Mouse (Mus musculus): ENCODE measurements around the gene Cdkn2d. TPM values are rescaled to one million over a fixed set of nuclear protein-coding genes. Genes with fewer than 3 reads are reported as not detected.
A peak's percentile ranks its signal among the peaks of the same experiment; 100 is the strongest.

The Cdkn2d gene
- polyA plus RNA-seq, 1 experiment from 2014 or later, result 87.1 TPM

- Histone ChIP-seq H3K9me3 (ENCODE audit: control insufficient read depth, low read length) (no peaks in the 10 kb centered on the region), H3K27me3 (ENCODE audit: control insufficient read depth, insufficient read depth, low read length) (peaks cover 16% of the 10 kb centered on the region), H3K4me1 (ENCODE audit: control insufficient read depth, insufficient read depth, low read length) (peaks cover 13% of the 10 kb centered on the region; the same call in 1 of the 2 replicates), H3K9ac (ENCODE audit: low read length) (peak overlapping the region; percentile 96), H3K36me3 (ENCODE audit: control insufficient read depth, insufficient read depth, low read length) (peaks cover 3% of the 10 kb centered on the region), H3K4me2 (ENCODE audit: low read depth) (peak overlapping the region; percentile 71), H3K27ac (ENCODE audit: low read depth, low read length) (no peak overlapping the region), H3K4me3 (ENCODE audit: low read depth, low read length) (peak overlapping the region; percentile 90)
- WGBS, result 48% methylated on average over 4 of the region's 4 CpGs
- no peak for DNase-seq (ENCODE audit: low spot score)
- ATAC-seq (ENCODE audit: insufficient read depth, low FRiP score, low TSS enrichment), result no peak
Observed at GRCm38 (mm10) chr9:21239465-21239848, 51.8 kb downstream of the Cdkn2d start.

DNA sequence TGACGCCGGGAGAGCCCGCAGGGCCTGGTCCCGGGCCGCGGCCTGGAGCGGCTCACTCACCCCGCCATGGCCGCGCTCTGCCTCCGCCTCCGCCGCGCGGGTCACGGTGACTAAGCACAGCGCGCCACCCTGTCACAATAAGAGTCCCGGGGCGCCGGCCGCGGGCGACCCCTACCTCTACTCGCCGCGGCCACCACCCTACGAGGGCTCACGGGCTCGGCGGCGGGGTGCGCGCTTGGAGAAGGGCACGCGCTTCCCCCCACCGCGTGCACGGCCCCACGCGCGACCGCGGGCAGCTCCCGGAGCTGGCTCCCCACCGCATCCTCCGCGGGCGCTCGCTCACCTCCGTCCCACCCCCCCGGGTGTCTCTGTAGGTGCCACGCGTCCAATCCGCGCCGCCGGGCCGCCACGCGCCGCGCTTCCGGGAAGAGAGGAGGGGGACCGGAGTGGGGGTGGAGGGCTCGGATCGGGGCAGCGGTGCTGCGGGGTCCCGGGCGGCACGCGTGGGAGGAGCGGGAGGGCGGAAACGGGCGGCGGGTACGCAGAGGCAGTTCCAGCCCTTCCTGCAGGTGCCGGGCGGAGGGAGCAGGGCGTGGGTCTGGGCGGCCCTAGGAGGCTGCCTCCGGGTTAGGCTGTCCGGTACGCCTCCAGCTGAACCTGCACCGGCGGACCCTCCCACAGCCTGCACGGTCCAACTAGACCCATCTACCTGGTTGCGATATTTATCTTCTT, 52.3 kb downstream of the Cdkn2d start, which contains the start of gene Keap1:
Keap1 (minus strand) TSS at position 629 of the 732 bp plus-strand sequence.
- WGBS, result under 1% methylated on average over 78 of the region's 90 CpGs
- peak; percentile 89 for ATAC-seq (ENCODE audit: insufficient read depth, low FRiP score, low TSS enrichment)

More for the DNA sequence above, 52.3 kb downstream of the Cdkn2d start, which contains the start of gene Keap1:
- peak; percentile 87 for DNase-seq (ENCODE audit: low spot score)
- peak within 1 kb of the TSS; percentile 96 for H3K9ac ChIP-seq (ENCODE audit: low read length)
- H3K36me3 ChIP-seq (ENCODE audit: control insufficient read depth, insufficient read depth, low read length), result peaks cover 3% of the 10 kb centered on the region
- peak within 1 kb of the TSS; percentile 90 for H3K4me3 ChIP-seq (ENCODE audit: low read depth, low read length)
- peak within 1 kb of the TSS; percentile 76 for H3K27ac ChIP-seq (ENCODE audit: low read depth, low read length)
- H3K27me3 ChIP-seq (ENCODE audit: control insufficient read depth, insufficient read depth, low read length), result peaks cover 10% of the 10 kb centered on the region
- H3K9me3 ChIP-seq (ENCODE audit: control insufficient read depth, low read length), result no peaks in the 10 kb centered on the region
- peak within 1 kb of the TSS; percentile 71 for H3K4me2 ChIP-seq (ENCODE audit: low read depth)
- H3K4me1 ChIP-seq (ENCODE audit: control insufficient read depth, insufficient read depth, low read length), result peaks cover 8% of the 10 kb centered on the region; the same call in 1 of the 2 replicates

Other genes with a start within 250 kb of the Cdkn2d start
- gene Zglp1, start 224.3 kb downstream of the Cdkn2d start, polyA plus RNA-seq (2014; fragmentation: Nextera tagmentation; extraction: Ambion mirVana), result 1.2 and 1.9 TPM in 2 replicates
- 0.82 and 0.97 TPM in 2 replicates for gene Gm49373, start 218.3 kb downstream of the Cdkn2d start, polyA plus RNA-seq (2014; fragmentation: Nextera tagmentation; extraction: Ambion mirVana)
- gene Fdx1l, start 217.8 kb downstream of the Cdkn2d start, polyA plus RNA-seq (2014; fragmentation: Nextera tagmentation; extraction: Ambion mirVana), result 52.0 and 55.5 TPM in 2 replicates
- gene Gm38431, start 199.4 kb downstream of the Cdkn2d start, polyA plus RNA-seq (2014; fragmentation: Nextera tagmentation; extraction: Ambion mirVana), result 2.7 and 2.8 TPM in 2 replicates
- 88.4 and 90.7 TPM in 2 replicates for gene Raver1, start 199.4 kb downstream of the Cdkn2d start, polyA plus RNA-seq (2014; fragmentation: Nextera tagmentation; extraction: Ambion mirVana)
- gene Tyk2, start 160.2 kb downstream of the Cdkn2d start, polyA plus RNA-seq (2014; fragmentation: Nextera tagmentation; extraction: Ambion mirVana), result 8.6 and 9.2 TPM in 2 replicates
- gene Cdc37, start 141.4 kb downstream of the Cdkn2d start, polyA plus RNA-seq (2014; fragmentation: Nextera tagmentation; extraction: Ambion mirVana), result 319 and 341 TPM in 2 replicates
- gene Pde4a, start 125.7 kb downstream of the Cdkn2d start, polyA plus RNA-seq (2014; fragmentation: Nextera tagmentation; extraction: Ambion mirVana), result 5.4 and 7.5 TPM in 2 replicates
- gene Keap1, start 52.0 kb downstream of the Cdkn2d start, polyA plus RNA-seq (2014; fragmentation: Nextera tagmentation; extraction: Ambion mirVana), result 32.3 and 34.1 TPM in 2 replicates
- gene S1pr5, start 43.0 kb downstream of the Cdkn2d start, polyA plus RNA-seq (2014; fragmentation: Nextera tagmentation; extraction: Ambion mirVana), result 0.73 and 1.7 TPM in 2 replicates
- 47.2 and 55.1 TPM in 2 replicates for gene Atg4d, start 26.1 kb downstream of the Cdkn2d start, polyA plus RNA-seq (2014; fragmentation: Nextera tagmentation; extraction: Ambion mirVana)
- 15.0 and 15.5 TPM in 2 replicates for gene Kri1, start 3.4 kb downstream of the Cdkn2d start, polyA plus RNA-seq (2014; fragmentation: Nextera tagmentation; extraction: Ambion mirVana)
- gene Ap1m2, start 20.9 kb upstream of the Cdkn2d start, polyA plus RNA-seq (2014; fragmentation: Nextera tagmentation; extraction: Ambion mirVana), result 2.0 and 2.7 TPM in 2 replicates
- gene Slc44a2, start 29.3 kb upstream of the Cdkn2d start, polyA plus RNA-seq (2014; fragmentation: Nextera tagmentation; extraction: Ambion mirVana), result 79.1 and 81.5 TPM in 2 replicates
- 270 and 288 TPM in 2 replicates for gene Ilf3, start 76.5 kb upstream of the Cdkn2d start, polyA plus RNA-seq (2014; fragmentation: Nextera tagmentation; extraction: Ambion mirVana)
- gene Qtrt1, start 120.4 kb upstream of the Cdkn2d start, polyA plus RNA-seq (2014; fragmentation: Nextera tagmentation; extraction: Ambion mirVana), result 47.8 and 51.8 TPM in 2 replicates
- 66.3 and 69.7 TPM in 2 replicates for gene Dnm2, start 133.5 kb upstream of the Cdkn2d start, polyA plus RNA-seq (2014; fragmentation: Nextera tagmentation; extraction: Ambion mirVana)
- gene Tmed1, start 218.8 kb upstream of the Cdkn2d start, polyA plus RNA-seq (2014; fragmentation: Nextera tagmentation; extraction: Ambion mirVana), result 69.8 and 77.0 TPM in 2 replicates
- 1.8 and 2.7 TPM in 2 replicates for gene AB124611, start 234.8 kb upstream of the Cdkn2d start, polyA plus RNA-seq (2014; fragmentation: Nextera tagmentation; extraction: Ambion mirVana)

Measured in neural tube, embryonic 11.5 days (tissue).